Mouse (Mus musculus) CH12.LX (cell line): ENCODE data around the gene Gm13288.
A peak's percentile ranks its signal among the peaks of the same experiment; 100 is the strongest.

Experiments used
- CTCF ChIP-seq, 2 experiments: IDR thresholded peaks in 1 of 2; conservative IDR thresholded peaks in 1 of 2; 2 replicates each; pipeline ENCODE4 v1.5.1; 2011 to 2012; ENCODE audit warnings: low read depth in 2 of 2, low read length in 2 of 2, improper control_type of control experiment in 1 of 2, inconsistent platforms in 1 of 2, mild to moderate bottlenecking in 1 of 2, moderate library complexity in 1 of 2
- E2F4 ChIP-seq: IDR thresholded peaks from 2 replicates; pipeline ENCODE4 v1.6.1; 2011; ENCODE audit warnings: low read depth, low read length, improper control_type of control experiment; ENCODE audit not compliant: insufficient replicate concordance
- EP300 ChIP-seq: IDR thresholded peaks from 2 replicates; pipeline ENCODE4 v1.6.1; 2011; ENCODE audit warnings: low read length, improper control_type of control experiment
- MAX ChIP-seq: IDR thresholded peaks from 2 replicates; pipeline ENCODE4 v1.6.1; 2011; ENCODE audit warnings: low read length, improper control_type of control experiment
- POLR2A ChIP-seq: IDR thresholded peaks from 2 replicates; pipeline ENCODE4 v1.6.1; 2011; ENCODE audit warnings: low read depth, mild to moderate bottlenecking, improper control_type of control experiment, low read length
- RCOR1 ChIP-seq: conservative IDR thresholded peaks from 2 replicates; pipeline ENCODE4 v1.6.1; 2012; ENCODE audit warnings: low read depth, mild to moderate bottlenecking, inconsistent platforms, low read length, improper control_type of control experiment
- SIN3A ChIP-seq: IDR thresholded peaks from 2 replicates; pipeline ENCODE4 v1.6.1; 2012; ENCODE audit warnings: low read length, improper control_type of control experiment, inconsistent platforms
- SMC3 ChIP-seq: IDR thresholded peaks from 2 replicates; pipeline ENCODE4 v1.6.1; 2011; ENCODE audit warnings: low read depth, low read length, improper control_type of control experiment
- TBP ChIP-seq: conservative IDR thresholded peaks from 2 replicates; pipeline ENCODE4 v1.6.1; 2011; ENCODE audit warnings: low read depth, low read length, improper control_type of control experiment
- TCF12 ChIP-seq: IDR thresholded peaks from 2 replicates; pipeline ENCODE4 v1.6.1; 2014; ENCODE audit warnings: low read depth, mild to moderate bottlenecking, inconsistent platforms, low read length, improper control_type of control experiment
- UBTF ChIP-seq: IDR thresholded peaks from 2 replicates; pipeline ENCODE4 v1.6.1; 2012; ENCODE audit warnings: low read depth, mild to moderate bottlenecking, inconsistent platforms, low read length, improper control_type of control experiment, moderate library complexity
- USF2 ChIP-seq: conservative IDR thresholded peaks from 2 replicates; pipeline ENCODE4 v1.6.1; 2011; ENCODE audit warnings: low read depth, low read length, improper control_type of control experiment

GRCm38 (mm10) chr4:88838828-88839227 lies 33.5 kb downstream of the Gm13288 start:
- TF ChIP-seq TBP (no peak), POLR2A (no peak), SMC3 (peak; percentile 14; the same call in 1 of the 2 replicates), UBTF (no peak), CTCF (conservative IDR thresholded peaks at IDR 0.05 in 1 of 2, IDR thresholded peaks at IDR 0.05 in 1 of 2; ENCODE audit: low read depth in 2 of 2, low read length in 2 of 2) (peak; percentile 53 to 74; a peak in 3 of 4 replicates), USF2 (no peak), E2F4 (no peak), EP300 (no peak), RCOR1 (no peak), SIN3A (no peak), MAX (no peak), TCF12 (no peak)
